Mouse (Mus musculus) embryonic facial prominence, embryonic 10.5 days (tissue): ENCODE results near the gene Klk12. TPM values are rescaled to one million over a fixed set of nuclear protein-coding genes. Genes with fewer than 3 reads are reported as not detected.

ENCODE experiments used
- DNase-seq: peaks from one replicate; pipeline ENCODE4 v3.0.0-alpha.2; 2017; ENCODE audit warnings: low spot score
- H3K27ac ChIP-seq: fragments of 300-500 bp; sonication (generic); replicated peaks from 2 replicates; pipeline ENCODE4 v1.5.1; 2016; ENCODE audit warnings: mild to moderate bottlenecking
- H3K27me3 ChIP-seq: fragments of 300-500 bp; sonication (generic); replicated peaks from 2 replicates; pipeline ENCODE4 v1.6.1; 2016; ENCODE audit warnings: low read depth, mild to moderate bottlenecking; ENCODE audit not compliant: poor library complexity, severe bottlenecking
- H3K36me3 ChIP-seq: fragments of 300-500 bp; sonication (generic); replicated peaks from 2 replicates; pipeline ENCODE4 v1.6.1; 2016; ENCODE audit warnings: mild to moderate bottlenecking, moderate library complexity
- H3K4me1 ChIP-seq: fragments of 300-500 bp; sonication (generic); 2 replicates; pipeline ENCODE4 v1.6.1; 2016
- H3K4me3 ChIP-seq: fragments of 300-500 bp; sonication (generic); 2 replicates; pipeline ENCODE4 v1.5.1; 2016; ENCODE audit warnings: mild to moderate bottlenecking, moderate library complexity
- H3K9me3 ChIP-seq: fragments of 300-500 bp; sonication (generic); 2 replicates; pipeline ENCODE4 v1.6.1; 2016; ENCODE audit warnings: mild to moderate bottlenecking
- WGBS: fragments of 180-500 bp; shearing (Covaris S2); methylation state at CpG from one replicate; pipeline ENCODE4 v1.1.7; 2016; 5-methylcytosine and 5-hydroxymethylcytosine counted together
- polyA plus RNA-seq: library from polyadenylated mRNA; unstranded; fragments of >200 nt; fragmentation: Nextera tagmentation; extraction: Ambion mirVana; gene quantifications from 2 replicates; pipeline ENCODE4 v1.2.1, GENCODE M21; 2016

Klk12 gene
- polyA plus RNA-seq, 1 experiment from 2014 or later, result not detected

DNA sequence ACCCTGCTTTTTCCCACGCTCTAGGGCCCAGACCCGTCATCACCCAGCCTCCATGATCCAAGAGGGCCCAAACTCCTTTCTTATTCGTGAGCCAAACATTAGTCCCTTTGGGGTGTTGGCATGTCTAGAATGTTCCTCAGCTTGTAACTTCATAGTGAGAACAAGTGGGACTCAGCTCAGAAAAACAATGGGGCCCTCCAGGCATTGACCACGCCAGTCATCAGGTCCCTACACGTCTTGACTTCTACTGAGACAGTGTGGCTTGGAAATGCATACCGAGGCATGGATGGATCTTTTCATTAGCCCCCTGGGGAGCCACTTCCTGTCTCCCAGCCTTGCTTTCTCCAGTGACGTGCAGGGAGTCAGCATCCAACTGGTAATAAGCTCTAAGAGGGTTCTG, 31.2 kb downstream of the Klk12 start:
- WGBS, result 79% methylated on average over 7 of the region's 7 CpGs
- H3K36me3 ChIP-seq, result no peaks in the 10 kb centered on the region
- peaks cover 37% of the 10 kb centered on the region for H3K27me3 ChIP-seq
- H3K4me3 ChIP-seq, result no peak overlapping the region
- no peak overlapping the region for H3K27ac ChIP-seq
- H3K9me3 ChIP-seq, result no peaks in the 10 kb centered on the region
- DNase-seq, result no peak
- H3K4me1 ChIP-seq, result peaks cover 20% of the 10 kb centered on the region

DNA sequence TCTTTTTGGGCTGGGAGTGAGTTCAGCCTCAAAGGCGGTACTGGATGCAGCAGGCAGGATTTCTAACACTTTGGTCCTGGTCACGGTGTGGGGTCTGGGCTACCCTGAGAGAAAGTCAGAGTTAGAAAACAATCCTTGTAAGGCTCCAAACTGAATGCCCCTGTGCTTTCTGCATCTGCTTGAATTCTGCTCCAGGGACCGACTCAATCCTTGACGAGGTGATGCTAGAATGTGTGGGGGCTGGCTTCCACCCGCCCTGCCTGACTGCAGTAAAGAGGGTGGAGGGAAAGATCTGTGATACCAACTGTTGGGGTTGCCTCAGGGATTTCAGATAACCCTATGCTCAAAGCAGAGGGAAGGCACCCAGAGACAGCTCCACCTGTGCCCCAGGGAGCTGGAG, 42.3 kb downstream of the Klk12 start, which contains the start of gene Klk7:
Gene Klk7, plus strand, starts transcription at position 301 of the 400 bp plus-strand sequence.
- DNase-seq, result no peak

DNA sequence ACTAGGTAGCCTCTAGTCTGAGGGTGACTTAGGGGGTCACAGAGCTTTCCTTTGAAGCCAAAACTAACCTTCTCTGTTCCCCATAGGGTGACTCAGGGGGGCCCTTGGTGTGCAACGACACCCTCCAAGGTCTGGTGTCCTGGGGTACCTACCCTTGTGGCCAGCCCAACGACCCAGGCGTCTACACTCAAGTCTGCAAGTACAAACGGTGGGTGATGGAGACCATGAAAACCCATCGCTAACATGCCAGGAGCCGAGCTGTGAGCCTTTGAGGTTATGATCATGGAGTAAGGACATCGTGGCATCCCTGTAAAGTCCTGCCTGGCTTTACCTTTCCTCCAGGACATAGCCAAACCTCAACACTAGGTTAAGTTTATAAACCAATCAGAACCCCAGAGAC, 46.5 kb downstream of the Klk12 start:
- no peak overlapping the region for H3K27ac ChIP-seq
- 88% methylated on average over 7 of the region's 7 CpGs for WGBS
- no peaks in the 10 kb centered on the region for H3K9me3 ChIP-seq
- DNase-seq, result no peak
- no peaks in the 10 kb centered on the region for H3K36me3 ChIP-seq
- H3K27me3 ChIP-seq, result no peaks in the 10 kb centered on the region
- H3K4me1 ChIP-seq, result no peaks in the 10 kb centered on the region
- H3K4me3 ChIP-seq, result no peak overlapping the region

More for the DNA sequence above, 42.3 kb downstream of the Klk12 start, which contains the start of gene Klk7:
- Histone ChIP-seq H3K36me3 (no peaks in the 10 kb centered on the region), H3K9me3 (no peaks in the 10 kb centered on the region), H3K4me3 (no peak within 1 kb of the TSS), H3K27ac (no peak within 1 kb of the TSS), H3K4me1 (no peaks in the 10 kb centered on the region), H3K27me3 (no peaks in the 10 kb centered on the region)
- WGBS, result 48% methylated on average over 5 of the region's 5 CpGs

DNA sequence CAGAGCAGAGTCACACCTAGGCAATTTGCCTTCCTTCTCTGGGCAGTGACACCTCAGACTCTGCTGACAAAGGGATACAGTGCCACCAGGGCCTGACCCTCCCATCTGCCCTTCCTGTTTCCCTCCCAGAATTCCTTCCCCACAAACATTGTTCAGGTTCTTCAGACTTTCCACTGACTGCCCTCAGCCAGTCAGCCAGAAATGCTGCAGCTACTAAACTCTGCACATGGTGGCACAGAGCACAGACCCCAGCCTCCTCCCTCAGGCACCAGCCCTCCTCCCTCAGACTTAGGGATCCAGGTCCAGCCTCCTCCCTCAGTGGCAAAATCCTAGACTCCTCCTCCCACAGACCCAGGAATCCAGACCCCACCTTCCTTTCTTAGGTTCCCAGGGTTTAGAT, 48.0 kb downstream of the Klk12 start:
- H3K36me3 ChIP-seq, result no peaks in the 10 kb centered on the region
- DNase-seq, result no peak
- H3K4me3 ChIP-seq, result no peak overlapping the region
- no peaks in the 10 kb centered on the region for H3K27me3 ChIP-seq
- H3K9me3 ChIP-seq, result no peaks in the 10 kb centered on the region
- no peak overlapping the region for H3K27ac ChIP-seq
- H3K4me1 ChIP-seq, result no peaks in the 10 kb centered on the region

DNA sequence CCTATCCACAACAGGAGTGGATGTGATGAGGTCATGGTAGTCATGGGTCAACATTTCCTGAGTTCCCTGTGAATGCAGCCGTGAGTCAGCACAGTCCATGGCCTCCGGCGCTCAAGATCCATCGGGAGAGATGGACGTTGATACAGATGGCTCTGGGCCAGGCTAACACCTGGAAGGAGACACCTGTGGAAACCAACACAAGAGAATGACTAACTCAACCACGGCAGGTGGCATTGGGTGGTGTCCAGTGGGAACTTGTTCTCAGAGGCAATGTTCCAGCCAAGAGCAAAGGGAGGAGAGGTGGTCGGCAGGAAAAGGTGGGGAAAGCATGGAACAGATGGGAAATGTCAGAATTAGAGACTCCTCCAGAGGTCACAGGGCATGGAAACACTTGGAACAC, 52.9 kb downstream of the Klk12 start:
- Histone ChIP-seq H3K9me3 (no peaks in the 10 kb centered on the region), H3K4me3 (no peak overlapping the region)
- WGBS, result 90% methylated on average over 7 of the region's 7 CpGs

More for the DNA sequence above, 52.9 kb downstream of the Klk12 start:
- Histone ChIP-seq H3K27ac (no peak overlapping the region), H3K27me3 (no peaks in the 10 kb centered on the region), H3K36me3 (no peaks in the 10 kb centered on the region), H3K4me1 (no peaks in the 10 kb centered on the region)
- no peak for DNase-seq

Other genes with a start within 250 kb of the Klk12 start
- 0.39 and 0.51 TPM in 2 replicates for gene Cd33, start 224.5 kb upstream of the Klk12 start, polyA plus RNA-seq
- gene Zfp658, start 206.6 kb upstream of the Klk12 start, polyA plus RNA-seq, result 5.4 and 6.2 TPM in 2 replicates
- 15.0 and 15.6 TPM in 2 replicates for gene Zfp719, start 189.3 kb upstream of the Klk12 start, polyA plus RNA-seq
- gene Zfp819, start 161.7 kb upstream of the Klk12 start, polyA plus RNA-seq, result 1.1 and 1.4 TPM in 2 replicates
- not detected in 2 replicates for gene Ceacam18, start 134.2 kb upstream of the Klk12 start, polyA plus RNA-seq
- gene Siglece, start 108.7 kb upstream of the Klk12 start, polyA plus RNA-seq, result 0.25 and 0.52 TPM in 2 replicates
- 18.1 and 18.7 TPM in 2 replicates for gene Ctu1, start 96.9 kb upstream of the Klk12 start, polyA plus RNA-seq
- gene Klk14, start 78.5 kb upstream of the Klk12 start, polyA plus RNA-seq, result not detected in 2 replicates
- 0.24 and 0.56 TPM in 2 replicates for gene Klk13, start 56.3 kb upstream of the Klk12 start, polyA plus RNA-seq
- 0.11 TPM in 1 of 2 replicates, not detected in the other for gene Klk11, start 5.7 kb downstream of the Klk12 start, polyA plus RNA-seq
- 0.25 and 0.39 TPM in 2 replicates for gene Klk10, start 12.1 kb downstream of the Klk12 start, polyA plus RNA-seq
- 0.10 and 0.16 TPM in 2 replicates for gene Klk9, start 23.0 kb downstream of the Klk12 start, polyA plus RNA-seq
- 17.5 and 17.9 TPM in 2 replicates for gene Klk8, start 28.7 kb downstream of the Klk12 start, polyA plus RNA-seq
- gene Klk7, start 42.4 kb downstream of the Klk12 start, polyA plus RNA-seq, result not detected in 2 replicates
- not detected in 2 replicates for gene Klk6, start 55.6 kb downstream of the Klk12 start, polyA plus RNA-seq
- gene Klk5, start 73.1 kb downstream of the Klk12 start, polyA plus RNA-seq, result not detected in 2 replicates
- not detected in 2 replicates for gene Klk4, start 112.3 kb downstream of the Klk12 start, polyA plus RNA-seq
- gene Klk15, start 164.8 kb downstream of the Klk12 start, polyA plus RNA-seq, result not detected in 2 replicates
- gene Klk1b8, start 181.8 kb downstream of the Klk12 start, polyA plus RNA-seq, result not detected in 2 replicates
- not detected in 2 replicates for gene Klk1b1, start 197.9 kb downstream of the Klk12 start, polyA plus RNA-seq
- gene Klk1b9, start 207.2 kb downstream of the Klk12 start, polyA plus RNA-seq, result not detected in 2 replicates
- gene Klk1b11, start 227.0 kb downstream of the Klk12 start, polyA plus RNA-seq, result not detected in 2 replicates
- gene Klk1b26, start 243.3 kb downstream of the Klk12 start, polyA plus RNA-seq, result not detected in 2 replicates